Mouse (Mus musculus): ENCODE results near the gene Myo18a. TPM values are rescaled to one million over a fixed set of nuclear protein-coding genes. Genes with fewer than 3 reads are reported as not detected.

Myo18a gene
- polyA plus RNA-seq, 1 experiment from 2014 or later: 38.7 TPM

- Histone ChIP-seq H3K36me3 (ENCODE audit: control insufficient read depth, insufficient read depth, low read length) (peaks cover 9% of the 10 kb centered on the region), H3K4me1 (replicated peaks; ENCODE audit: control insufficient read depth, insufficient read depth) (0 out of 2 replicates have a peak, but pooled peaks cover under 1% of the 10 kb centered on the region), H3K9me3 (ENCODE audit: control insufficient read depth, low read length) (no peaks in the 10 kb centered on the region), H3K9ac (ENCODE audit: low read length) (no peak overlapping the region), H3K27me3 (ENCODE audit: control insufficient read depth, insufficient read depth, low read length) (no peaks in the 10 kb centered on the region), H3K27ac (replicated peaks) (no peak overlapping the region), H3K4me3 (ENCODE audit: low read depth, low read length) (no peak overlapping the region), H3K4me2 (replicated peaks; ENCODE audit: low read depth) (no peak overlapping the region)
- DNase-seq (ENCODE audit: low spot score) (no peak), ATAC-seq (ENCODE audit: low FRiP score, low TSS enrichment) (no peak)
- TF ChIP-seq EP300 (optimal IDR thresholded peaks at IDR 0.05): no peak
- no peak for TF ChIP-seq CTCF (IDR thresholded peaks at IDR 0.05; ENCODE audit: low read depth)
- 72% methylated on average over 9 of the region's 9 CpGs for WGBS
Measured at GRCm38 (mm10) chr11:77775701-77776400, 12.8 kb downstream of the Myo18a start.

GRCm38 (mm10) chr11:77777436-77777835 is 14.4 kb downstream of the Myo18a start:
- 93% methylated on average over 17 of the region's 17 CpGs for WGBS

GRCm38 (mm10) chr11:77777937-77778336 is 14.9 kb downstream of the Myo18a start:
- H3K4me1 ChIP-seq (replicated peaks; ENCODE audit: control insufficient read depth, insufficient read depth): 0 out of 2 replicates have a peak, but pooled peaks cover 2% of the 10 kb centered on the region
- DNase-seq (ENCODE audit: low spot score) (no peak), ATAC-seq (ENCODE audit: low FRiP score, low TSS enrichment) (no peak)
- 92% methylated on average over 17 of the region's 17 CpGs for WGBS
- H3K4me2 ChIP-seq (replicated peaks; ENCODE audit: low read depth): no peak overlapping the region
- H3K9ac ChIP-seq (ENCODE audit: low read length): no peak overlapping the region
- TF ChIP-seq EP300 (optimal IDR thresholded peaks at IDR 0.05) (no peak), CTCF (IDR thresholded peaks at IDR 0.05; ENCODE audit: low read depth) (no peak)
- H3K9me3 ChIP-seq (ENCODE audit: control insufficient read depth, low read length): no peaks in the 10 kb centered on the region
- H3K4me3 ChIP-seq (ENCODE audit: low read depth, low read length): no peak overlapping the region
- H3K36me3 ChIP-seq (ENCODE audit: control insufficient read depth, insufficient read depth, low read length): peaks cover 9% of the 10 kb centered on the region
- no peaks in the 10 kb centered on the region for H3K27me3 ChIP-seq (ENCODE audit: control insufficient read depth, insufficient read depth, low read length)
- H3K27ac ChIP-seq (replicated peaks): no peak overlapping the region

More at GRCm38 (mm10) chr11:77777436-77777835, 14.4 kb downstream of the Myo18a start:
- TF ChIP-seq CTCF (IDR thresholded peaks at IDR 0.05; ENCODE audit: low read depth) (no peak), EP300 (optimal IDR thresholded peaks at IDR 0.05) (no peak)
- peaks cover 9% of the 10 kb centered on the region for H3K36me3 ChIP-seq (ENCODE audit: control insufficient read depth, insufficient read depth, low read length)
- ATAC-seq (ENCODE audit: low FRiP score, low TSS enrichment): no peak
- H3K9ac ChIP-seq (ENCODE audit: low read length): no peak overlapping the region
- no peak overlapping the region for H3K27ac ChIP-seq (replicated peaks)
- no peaks in the 10 kb centered on the region for H3K9me3 ChIP-seq (ENCODE audit: control insufficient read depth, low read length)
- H3K4me2 ChIP-seq (replicated peaks; ENCODE audit: low read depth): no peak overlapping the region
- no peaks in the 10 kb centered on the region for H3K27me3 ChIP-seq (ENCODE audit: control insufficient read depth, insufficient read depth, low read length)
- no peak for DNase-seq (ENCODE audit: low spot score)
- H3K4me1 ChIP-seq (replicated peaks; ENCODE audit: control insufficient read depth, insufficient read depth): 0 out of 2 replicates have a peak, but pooled peaks cover 2% of the 10 kb centered on the region
- no peak overlapping the region for H3K4me3 ChIP-seq (ENCODE audit: low read depth, low read length)

GRCm38 (mm10) chr11:77779240-77779639 is 16.2 kb downstream of the Myo18a start:
- WGBS: 86% methylated on average over 1 of the region's 1 CpGs
- ATAC-seq (ENCODE audit: low FRiP score, low TSS enrichment) (no peak), DNase-seq (ENCODE audit: low spot score) (no peak)
- no peak overlapping the region for H3K4me2 ChIP-seq (replicated peaks; ENCODE audit: low read depth)
- H3K27me3 ChIP-seq (ENCODE audit: control insufficient read depth, insufficient read depth, low read length): no peaks in the 10 kb centered on the region
- H3K27ac ChIP-seq (replicated peaks): no peak overlapping the region
- no peak overlapping the region for H3K4me3 ChIP-seq (ENCODE audit: low read depth, low read length)
- TF ChIP-seq CTCF (IDR thresholded peaks at IDR 0.05; ENCODE audit: low read depth) (no peak), EP300 (optimal IDR thresholded peaks at IDR 0.05) (no peak)
- H3K36me3 ChIP-seq (ENCODE audit: control insufficient read depth, insufficient read depth, low read length): peaks cover 9% of the 10 kb centered on the region
- H3K4me1 ChIP-seq (replicated peaks; ENCODE audit: control insufficient read depth, insufficient read depth): peaks cover 9% of the 10 kb centered on the region
- no peak overlapping the region for H3K9ac ChIP-seq (ENCODE audit: low read length)
- no peaks in the 10 kb centered on the region for H3K9me3 ChIP-seq (ENCODE audit: control insufficient read depth, low read length)

GRCm38 (mm10) chr11:77781088-77781487 is 18.0 kb downstream of the Myo18a start:
- no peak overlapping the region for H3K4me3 ChIP-seq (ENCODE audit: low read depth, low read length)
- no peaks in the 10 kb centered on the region for H3K27me3 ChIP-seq (ENCODE audit: control insufficient read depth, insufficient read depth, low read length)
- H3K9me3 ChIP-seq (ENCODE audit: control insufficient read depth, low read length): no peaks in the 10 kb centered on the region
- 40% methylated on average over 7 of the region's 7 CpGs for WGBS
- no peak for DNase-seq (ENCODE audit: low spot score)
- no peak for ATAC-seq (ENCODE audit: low FRiP score, low TSS enrichment)
- no peak overlapping the region for H3K9ac ChIP-seq (ENCODE audit: low read length)
- TF ChIP-seq EP300 (optimal IDR thresholded peaks at IDR 0.05) (no peak), CTCF (IDR thresholded peaks at IDR 0.05; ENCODE audit: low read depth) (no peak)
- peaks cover 9% of the 10 kb centered on the region for H3K36me3 ChIP-seq (ENCODE audit: control insufficient read depth, insufficient read depth, low read length)
- peaks cover 23% of the 10 kb centered on the region for H3K4me1 ChIP-seq (replicated peaks; ENCODE audit: control insufficient read depth, insufficient read depth)
- H3K27ac ChIP-seq (replicated peaks): no peak overlapping the region
- H3K4me2 ChIP-seq (replicated peaks; ENCODE audit: low read depth): no peak overlapping the region

GRCm38 (mm10) chr11:77782104-77782815 is 19.2 kb downstream of the Myo18a start:
- Histone ChIP-seq H3K4me2 (replicated peaks; ENCODE audit: low read depth) (no peak overlapping the region), H3K27me3 (ENCODE audit: control insufficient read depth, insufficient read depth, low read length) (no peaks in the 10 kb centered on the region), H3K4me1 (replicated peaks; ENCODE audit: control insufficient read depth, insufficient read depth) (peaks cover 26% of the 10 kb centered on the region), H3K9me3 (ENCODE audit: control insufficient read depth, low read length) (no peaks in the 10 kb centered on the region), H3K4me3 (ENCODE audit: low read depth, low read length) (no peak overlapping the region), H3K27ac (replicated peaks) (no peak overlapping the region), H3K36me3 (ENCODE audit: control insufficient read depth, insufficient read depth, low read length) (peaks cover 9% of the 10 kb centered on the region), H3K9ac (ENCODE audit: low read length) (no peak overlapping the region)
- TF ChIP-seq EP300 (optimal IDR thresholded peaks at IDR 0.05): no peak
- TF ChIP-seq CTCF (IDR thresholded peaks at IDR 0.05; ENCODE audit: low read depth): no peak
- ATAC-seq (ENCODE audit: low FRiP score, low TSS enrichment): no peak
- DNase-seq (ENCODE audit: low spot score): no peak
- WGBS: 80% methylated on average over 7 of the region's 7 CpGs
